Mouse (Mus musculus) limb, embryonic 12.5 days (tissue): ENCODE data around the gene Cmtr2. TPM values are rescaled to one million over a fixed set of nuclear protein-coding genes. Genes with fewer than 3 reads are reported as not detected.

Experiments used
- ATAC-seq: fragments of 200-750 bp; cut with Nextera tagmentation; 2 replicates; pipeline ENCODE4 v1.8.0; 2017; ENCODE audit warnings: low read depth, moderate TSS enrichment; ENCODE audit not compliant: insufficient number of reproducible peaks, insufficient read depth, low FRiP score, low TSS enrichment
- H3K27ac ChIP-seq: fragments of 300-500 bp; sonication (generic); 2 replicates; pipeline ENCODE4 v1.5.1; 2016; ENCODE audit warnings: mild to moderate bottlenecking, moderate library complexity
- H3K27me3 ChIP-seq: fragments of 300-500 bp; sonication (generic); 2 replicates; pipeline ENCODE4 v1.6.1; 2016; ENCODE audit warnings: mild to moderate bottlenecking, moderate library complexity
- H3K36me3 ChIP-seq: fragments of 300-500 bp; sonication (generic); 2 replicates; pipeline ENCODE4 v1.6.1; 2016; ENCODE audit warnings: mild to moderate bottlenecking, moderate library complexity
- H3K4me1 ChIP-seq: fragments of 300-500 bp; sonication (generic); replicated peaks from 2 replicates; pipeline ENCODE4 v1.6.1; 2016
- H3K4me2 ChIP-seq: fragments of 300-500 bp; sonication (generic); 2 replicates; pipeline ENCODE4 v1.6.1; 2016; ENCODE audit warnings: mild to moderate bottlenecking, moderate library complexity
- H3K4me3 ChIP-seq: fragments of 300-500 bp; sonication (generic); replicated peaks from 2 replicates; pipeline ENCODE4 v1.5.1; 2016; ENCODE audit warnings: mild to moderate bottlenecking
- H3K9ac ChIP-seq: fragments of 300-500 bp; sonication (generic); replicated peaks from 2 replicates; pipeline ENCODE4 v1.6.1; 2016; ENCODE audit warnings: mild to moderate bottlenecking, moderate library complexity
- H3K9me3 ChIP-seq: fragments of 300-500 bp; sonication (generic); 2 replicates; pipeline ENCODE4 v1.6.1; 2016; ENCODE audit warnings: mild to moderate bottlenecking, moderate library complexity
- WGBS: fragments of 180-500 bp; shearing (Covaris S2); methylation state at CpG from one replicate; pipeline ENCODE4 v1.1.7; 2016; 5-methylcytosine and 5-hydroxymethylcytosine counted together
- polyA plus RNA-seq: library from polyadenylated mRNA; unstranded; fragments of >200 nt; fragmentation: Nextera tagmentation; extraction: Ambion mirVana; gene quantifications from 2 replicates; pipeline ENCODE4 v1.2.1, GENCODE M21; 2016

The Cmtr2 gene
- polyA plus RNA-seq = 9.1 and 9.7 TPM in 2 replicates

- H3K27me3 ChIP-seq = 0 out of 2 replicates have a peak, but pooled peaks cover 4% of the 10 kb centered on the region
- no peaks in the 10 kb centered on the region for H3K36me3 ChIP-seq
- no peak within 1 kb of the TSS for H3K4me2 ChIP-seq
- no peak within 1 kb of the TSS for H3K4me3 ChIP-seq
- ATAC-seq = no peak
- H3K4me1 ChIP-seq = peaks cover 8% of the 10 kb centered on the region
- no peak within 1 kb of the TSS for H3K27ac ChIP-seq
- H3K9me3 ChIP-seq = no peaks in the 10 kb centered on the region
- H3K9ac ChIP-seq = no peak within 1 kb of the TSS
- WGBS = 66% methylated on average over 7 of the region's 7 CpGs
Measured at GRCm38 (mm10) chr8:110215365-110215764, at the start of gene Cmtr2. Gene Cmtr2, plus strand, starts transcription at chr8:110215665.

- H3K4me2 ChIP-seq = no peak overlapping the region
- no peaks in the 10 kb centered on the region for H3K4me1 ChIP-seq
- no peak overlapping the region for H3K9ac ChIP-seq
- peaks cover 44% of the 10 kb centered on the region for H3K27me3 ChIP-seq
- H3K27ac ChIP-seq = no peak overlapping the region
- H3K36me3 ChIP-seq = no peaks in the 10 kb centered on the region
- no peak for ATAC-seq
- H3K4me3 ChIP-seq = no peak overlapping the region
- no peaks in the 10 kb centered on the region for H3K9me3 ChIP-seq
- 80% methylated on average over 8 of the region's 8 CpGs for WGBS
Measured at GRCm38 (mm10) chr8:110166270-110166669, 49.2 kb upstream of the Cmtr2 start.

- peak within 1 kb of the TSS; percentile 20; the same call in 1 of the 2 replicates for H3K4me3 ChIP-seq
- no peaks in the 10 kb centered on the region for H3K9me3 ChIP-seq
- no peaks in the 10 kb centered on the region for H3K36me3 ChIP-seq
- peak; percentile 78 for ATAC-seq
- under 1% methylated on average over 33 of the region's 33 CpGs for WGBS
- H3K27me3 ChIP-seq = peaks cover 44% of the 10 kb centered on the region
- H3K4me1 ChIP-seq = no peaks in the 10 kb centered on the region
- no peak within 1 kb of the TSS for H3K27ac ChIP-seq
- peak within 1 kb of the TSS; percentile 34; the same call in 1 of the 2 replicates for H3K9ac ChIP-seq
- H3K4me2 ChIP-seq = peak within 1 kb of the TSS; percentile 48
Measured at GRCm38 (mm10) chr8:110168046-110168445, 47.4 kb upstream of the Cmtr2 start, which contains the start of gene Calb2. Gene Calb2, minus strand, starts transcription at chr8:110168210.

- Histone ChIP-seq H3K9ac (no peak overlapping the region), H3K4me2 (no peak overlapping the region), H3K4me1 (no peaks in the 10 kb centered on the region), H3K27me3 (peaks cover 50% of the 10 kb centered on the region), H3K9me3 (no peaks in the 10 kb centered on the region), H3K27ac (no peak overlapping the region), H3K4me3 (no peak overlapping the region), H3K36me3 (no peaks in the 10 kb centered on the region)
- no peak for ATAC-seq
- 54% methylated on average over 6 of the region's 6 CpGs for WGBS
Measured at GRCm38 (mm10) chr8:110172161-110172560, 43.3 kb upstream of the Cmtr2 start.

DNA sequence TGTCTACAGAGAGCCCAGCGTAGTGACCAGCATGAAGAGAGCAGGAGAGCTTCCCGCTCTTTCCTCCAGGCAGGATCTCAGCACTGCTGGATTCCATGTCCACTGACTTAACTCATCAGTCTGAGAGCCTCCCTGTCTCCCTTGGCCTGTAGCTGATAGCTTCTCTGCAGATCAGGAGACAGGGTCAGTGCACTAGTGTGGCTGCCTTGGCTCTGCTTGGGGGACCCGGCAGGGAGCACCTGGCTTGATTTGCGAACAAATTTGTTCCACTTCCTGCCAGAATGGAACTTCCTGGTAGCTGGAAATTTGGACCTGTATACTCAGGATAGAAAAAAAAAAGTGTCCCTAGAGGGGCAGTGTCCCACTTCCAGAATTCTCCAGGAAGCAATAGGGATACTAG, 40.6 kb upstream of the Cmtr2 start:
- 0 out of 2 replicates have a peak, but pooled peaks cover 4% of the 10 kb centered on the region for H3K4me1 ChIP-seq

GRCm38 (mm10) chr8:110177359-110178155, 37.9 kb upstream of the Cmtr2 start:
- Histone ChIP-seq H3K9ac (no peak overlapping the region), H3K4me1 (0 out of 2 replicates have a peak, but pooled peaks cover 4% of the 10 kb centered on the region), H3K4me3 (no peak overlapping the region), H3K9me3 (no peaks in the 10 kb centered on the region), H3K27ac (no peak overlapping the region), H3K27me3 (peaks cover 36% of the 10 kb centered on the region), H3K36me3 (no peaks in the 10 kb centered on the region), H3K4me2 (no peak overlapping the region)
- no peak for ATAC-seq
- 24% methylated on average over 22 of the region's 22 CpGs for WGBS

More for the DNA sequence above, 40.6 kb upstream of the Cmtr2 start:
- Histone ChIP-seq H3K27me3 (peaks cover 42% of the 10 kb centered on the region), H3K9ac (no peak overlapping the region), H3K4me3 (no peak overlapping the region), H3K27ac (no peak overlapping the region), H3K4me2 (no peak overlapping the region), H3K36me3 (no peaks in the 10 kb centered on the region), H3K9me3 (no peaks in the 10 kb centered on the region)
- no peak for ATAC-seq
- 81% methylated on average over 4 of the region's 4 CpGs for WGBS

GRCm38 (mm10) chr8:110182735-110183367, 32.6 kb upstream of the Cmtr2 start:
- 87% methylated on average over 11 of the region's 11 CpGs for WGBS

GRCm38 (mm10) chr8:110183748-110184147, 31.7 kb upstream of the Cmtr2 start:
- Histone ChIP-seq H3K9ac (no peak overlapping the region), H3K36me3 (no peaks in the 10 kb centered on the region), H3K4me1 (peaks cover 1% of the 10 kb centered on the region; the same call in 1 of the 2 replicates), H3K4me3 (no peak overlapping the region), H3K27me3 (peaks cover 7% of the 10 kb centered on the region; the same call in 1 of the 2 replicates), H3K27ac (no peak overlapping the region), H3K9me3 (no peaks in the 10 kb centered on the region), H3K4me2 (no peak overlapping the region)
- no peak for ATAC-seq
- 20% methylated on average over 11 of the region's 11 CpGs for WGBS

More at GRCm38 (mm10) chr8:110182735-110183367, 32.6 kb upstream of the Cmtr2 start:
- Histone ChIP-seq H3K27me3 (peaks cover 16% of the 10 kb centered on the region), H3K9me3 (no peaks in the 10 kb centered on the region), H3K9ac (no peak overlapping the region), H3K4me1 (no peaks in the 10 kb centered on the region; the same call in 1 of the 2 replicates), H3K4me3 (no peak overlapping the region), H3K4me2 (no peak overlapping the region), H3K36me3 (no peaks in the 10 kb centered on the region), H3K27ac (no peak overlapping the region)
- no peak for ATAC-seq

DNA sequence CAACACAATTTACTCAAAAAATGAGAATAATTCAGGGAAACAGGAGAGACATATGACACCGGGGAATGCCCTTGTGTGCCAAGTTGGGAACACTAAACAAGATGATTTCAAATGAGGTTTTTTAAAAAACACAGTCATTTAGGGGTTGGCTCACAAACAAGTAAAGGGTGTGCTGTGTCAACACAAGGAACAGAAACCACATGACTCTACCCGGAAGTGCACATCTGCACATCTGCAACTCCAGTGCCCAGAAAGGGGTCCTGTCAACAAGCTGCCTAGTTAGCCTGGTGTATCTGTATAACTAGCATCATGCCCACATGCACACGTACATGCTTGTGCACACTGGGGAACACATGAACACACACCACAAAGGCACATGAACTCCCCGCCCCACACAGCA, 29.9 kb upstream of the Cmtr2 start:
- Histone ChIP-seq H3K4me1 (peaks cover 13% of the 10 kb centered on the region), H3K9ac (no peak overlapping the region), H3K9me3 (no peaks in the 10 kb centered on the region), H3K4me3 (no peak overlapping the region), H3K27ac (no peak overlapping the region), H3K27me3 (0 out of 2 replicates have a peak, but pooled peaks cover 4% of the 10 kb centered on the region), H3K4me2 (no peak overlapping the region), H3K36me3 (no peaks in the 10 kb centered on the region)
- ATAC-seq = no peak
- WGBS = 78% methylated on average over 4 of the region's 4 CpGs

DNA sequence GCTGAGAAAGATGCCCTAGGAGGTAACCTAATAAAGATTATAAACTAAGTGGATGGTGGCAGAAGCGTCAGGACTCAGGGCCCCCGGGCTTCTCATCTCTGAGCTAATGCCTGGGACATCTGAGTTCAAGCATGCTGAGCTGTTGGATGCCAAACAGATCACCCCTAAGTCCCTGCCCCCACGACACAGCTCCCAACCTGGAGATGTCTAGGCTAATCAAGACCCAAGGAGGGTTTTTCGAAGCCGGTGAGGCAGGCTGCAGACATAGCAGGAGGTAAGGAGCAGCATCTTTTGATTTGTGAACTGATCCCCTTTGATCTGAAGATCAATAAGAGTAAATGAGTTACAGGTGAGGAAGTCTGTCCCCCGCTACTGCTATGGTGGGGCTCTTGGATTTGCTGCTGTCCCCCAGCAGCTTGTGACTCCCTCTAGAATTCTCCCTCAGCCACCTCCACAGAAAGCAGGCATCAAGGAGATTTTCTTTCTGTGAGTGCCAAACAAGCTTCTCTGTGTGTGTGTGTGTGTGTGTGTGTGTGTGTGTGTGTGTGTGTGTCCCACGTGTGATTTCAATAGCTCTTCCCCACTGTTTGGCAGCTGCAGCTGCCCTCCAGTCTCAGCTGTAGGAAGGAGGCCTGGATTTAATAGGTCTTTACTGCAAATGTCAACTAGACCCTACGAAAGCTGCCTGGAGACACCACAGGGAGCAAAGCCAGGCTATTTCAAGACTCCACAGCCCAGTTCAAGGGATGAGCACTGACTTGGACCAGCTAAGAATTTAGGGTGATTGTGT, 26.3 kb upstream of the Cmtr2 start:
- Histone ChIP-seq H3K27me3 (0 out of 2 replicates have a peak, but pooled peaks cover 4% of the 10 kb centered on the region), H3K4me3 (no peak overlapping the region), H3K4me2 (no peak overlapping the region), H3K9me3 (no peaks in the 10 kb centered on the region), H3K27ac (no peak overlapping the region), H3K4me1 (peaks cover 13% of the 10 kb centered on the region; the same call in 1 of the 2 replicates), H3K36me3 (no peaks in the 10 kb centered on the region), H3K9ac (no peak overlapping the region)
- no peak for ATAC-seq
- WGBS = 7% methylated on average over 8 of the region's 8 CpGs

DNA sequence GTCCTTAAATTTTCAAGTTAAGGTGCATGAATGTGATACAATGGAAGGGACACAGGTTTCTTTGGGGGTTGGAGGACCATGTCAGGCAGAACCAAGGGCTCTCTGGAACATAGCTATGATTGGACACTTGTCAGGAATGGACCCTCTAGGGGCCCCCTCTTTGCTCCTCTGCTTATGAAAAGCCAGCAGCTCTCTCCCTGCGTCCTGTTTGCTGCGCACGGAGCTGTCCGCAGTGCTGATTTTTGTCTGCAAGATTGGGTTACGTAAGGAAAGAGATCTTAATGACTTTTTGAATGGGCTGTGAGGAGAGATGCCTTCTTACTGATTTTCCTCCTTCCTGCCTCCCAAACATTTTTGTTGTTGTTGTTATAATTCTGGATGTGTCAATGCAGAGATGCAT, 18.8 kb upstream of the Cmtr2 start:
- WGBS = 0% methylated on average over 5 of the region's 5 CpGs
- no peak overlapping the region for H3K4me2 ChIP-seq
- H3K27me3 ChIP-seq = no peaks in the 10 kb centered on the region
- H3K9ac ChIP-seq = no peak overlapping the region
- no peaks in the 10 kb centered on the region for H3K4me1 ChIP-seq
- H3K4me3 ChIP-seq = no peak overlapping the region
- ATAC-seq = no peak
- H3K9me3 ChIP-seq = no peaks in the 10 kb centered on the region
- no peaks in the 10 kb centered on the region for H3K36me3 ChIP-seq
- no peak overlapping the region for H3K27ac ChIP-seq
